Mouse (Mus musculus): ENCODE measurements at regions not wholly inside any gene's neighbourhood (a gene's known extent, or its start where the extent isn't known, plus 50 kb on each side); places are given as distances from the start of the nearest gene placed in this dataset.

DNA sequence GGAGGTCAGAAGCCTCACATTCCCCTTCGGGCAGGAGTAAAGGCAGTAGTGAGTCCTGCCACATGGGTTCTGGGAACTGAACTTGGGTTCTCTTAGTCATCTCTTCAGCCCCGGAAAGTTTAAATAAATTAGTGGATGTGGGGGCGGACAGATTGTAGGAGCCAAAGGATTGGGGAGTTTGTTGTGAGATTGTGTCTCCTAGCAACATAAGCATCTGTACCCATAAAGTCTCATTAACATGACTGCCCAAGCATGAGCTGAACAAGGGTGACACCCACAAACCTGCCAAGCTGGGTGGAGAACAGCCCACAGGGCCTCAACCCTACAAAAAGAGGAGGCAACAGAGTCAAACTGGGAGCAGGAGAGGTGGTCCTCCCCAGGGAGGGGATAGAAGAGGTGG is 97.1 kb upstream of the Adamts3 start:
- no peak for DNase-seq (ENCODE audit: low read depth, low spot score)
- no peaks in the 10 kb centered on the region for H3K27me3 ChIP-seq (ENCODE audit: control insufficient read depth in 1 of 2, insufficient read depth in 2 of 2, low read length in 2 of 2)
- no peak overlapping the region for H3K27ac ChIP-seq (ENCODE audit: control insufficient read depth, low read depth, low read length)
- no peaks in the 10 kb centered on the region for H3K79me2 ChIP-seq (ENCODE audit: control insufficient read depth, insufficient read depth, low read length, poor library complexity)
- TF ChIP-seq ETS1 (IDR thresholded peaks at IDR 0.05; ENCODE audit: low read depth, low read length) (no peak), SIN3A (IDR thresholded peaks at IDR 0.05; ENCODE audit: low read length) (no peak), POLR2AphosphoS2 (IDR thresholded peaks at IDR 0.05; ENCODE audit: low read length) (no peak)
- H3K4me1 ChIP-seq (ENCODE audit: control insufficient read depth in 1 of 2, insufficient read depth in 2 of 2, low read length in 2 of 2): no peaks in the 10 kb centered on the region
- no peaks in the 10 kb centered on the region for H3K36me3 ChIP-seq (ENCODE audit: control insufficient read depth in 1 of 2, insufficient read depth in 2 of 2, low read length in 2 of 2)
- H3K9me3 ChIP-seq (replicated peaks; ENCODE audit: insufficient read depth, low read length): no peaks in the 10 kb centered on the region
- H3K4me3 ChIP-seq (ENCODE audit: control insufficient read depth in 1 of 2, insufficient read depth in 1 of 2, low read depth in 2 of 2, low read length in 2 of 2): no peak overlapping the region
- no peak overlapping the region for H3K9ac ChIP-seq (ENCODE audit: control insufficient read depth, low read depth, low read length, poor library complexity, severe bottlenecking)

DNA sequence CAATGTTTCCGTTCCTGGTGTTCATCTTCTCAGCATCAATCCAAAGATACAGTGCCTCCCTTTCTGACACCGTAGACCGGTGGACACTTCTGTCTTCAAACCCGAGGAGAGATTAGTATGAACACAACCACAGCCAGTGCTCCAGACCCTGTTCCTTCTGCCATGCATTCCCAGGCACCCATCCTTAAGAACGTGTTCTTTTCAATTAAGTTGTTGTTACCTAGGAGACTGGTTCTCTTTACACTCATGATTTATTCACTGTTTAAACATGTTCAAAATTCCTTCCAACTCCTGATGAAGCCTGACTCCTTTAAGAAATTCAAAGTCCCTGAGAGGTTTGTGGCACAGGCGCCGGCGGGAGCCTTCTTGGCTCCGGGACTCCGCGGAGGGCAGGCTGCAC is 69.5 kb upstream of the Adamts3 start:
- no peak overlapping the region for H3K9ac ChIP-seq (ENCODE audit: control insufficient read depth, low read depth, low read length, poor library complexity, severe bottlenecking)

DNA sequence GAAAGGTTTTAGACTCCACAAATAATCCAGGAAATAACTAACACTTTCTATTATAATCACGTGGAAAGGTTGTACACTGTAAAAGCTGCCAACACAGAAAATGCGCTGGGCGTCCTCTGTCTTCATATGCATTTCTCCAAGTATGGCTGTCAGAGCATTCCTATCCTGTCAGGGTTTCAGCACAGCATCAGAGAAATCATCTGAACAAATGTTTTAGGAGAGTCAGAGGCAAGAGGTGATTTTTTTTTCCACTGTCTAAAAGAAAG is 62.5 kb upstream of the Adamts3 start:
- Histone ChIP-seq H3K36me3 (ENCODE audit: control insufficient read depth in 1 of 2, insufficient read depth in 2 of 2, low read length in 2 of 2) (no peaks in the 10 kb centered on the region), H3K27me3 (ENCODE audit: control insufficient read depth in 1 of 2, insufficient read depth in 2 of 2, low read length in 2 of 2) (no peaks in the 10 kb centered on the region), H3K4me3 (ENCODE audit: control insufficient read depth in 1 of 2, insufficient read depth in 1 of 2, low read depth in 2 of 2, low read length in 2 of 2) (no peak overlapping the region), H3K4me1 (ENCODE audit: control insufficient read depth in 1 of 2, insufficient read depth in 2 of 2, low read length in 2 of 2) (no peaks in the 10 kb centered on the region), H3K9me3 (replicated peaks; ENCODE audit: insufficient read depth, low read length) (no peaks in the 10 kb centered on the region), H3K79me2 (ENCODE audit: control insufficient read depth, insufficient read depth, low read length, poor library complexity) (no peaks in the 10 kb centered on the region), H3K27ac (ENCODE audit: control insufficient read depth, low read depth, low read length) (no peak overlapping the region), H3K9ac (ENCODE audit: control insufficient read depth, low read depth, low read length, poor library complexity, severe bottlenecking) (no peak overlapping the region)
- no peak for DNase-seq (ENCODE audit: low read depth, low spot score)
- no peak for TF ChIP-seq HCFC1 (IDR thresholded peaks at IDR 0.05; ENCODE audit: low read depth, low read length)
- no peak for TF ChIP-seq SMC3 (IDR thresholded peaks at IDR 0.05; ENCODE audit: low read depth, low read length)
- no peak for TF ChIP-seq USF2 (IDR thresholded peaks at IDR 0.05; ENCODE audit: borderline replicate concordance in 1 of 2, insufficient read depth in 1 of 2, low read depth in 1 of 2, low read length in 2 of 2)
- TF ChIP-seq KAT2A (conservative IDR thresholded peaks at IDR 0.05; ENCODE audit: low read depth, low read length): no peak
- TF ChIP-seq JUND (IDR thresholded peaks at IDR 0.05; ENCODE audit: low read depth, low read length): no peak

More for the DNA sequence above, 69.5 kb upstream of the Adamts3 start:
- DNase-seq (ENCODE audit: low read depth, low spot score): no peak
- Histone ChIP-seq H3K27ac (ENCODE audit: control insufficient read depth, low read depth, low read length) (no peak overlapping the region), H3K4me1 (ENCODE audit: control insufficient read depth in 1 of 2, insufficient read depth in 2 of 2, low read length in 2 of 2) (no peaks in the 10 kb centered on the region), H3K4me3 (ENCODE audit: control insufficient read depth in 1 of 2, insufficient read depth in 1 of 2, low read depth in 2 of 2, low read length in 2 of 2) (no peak overlapping the region), H3K9me3 (replicated peaks; ENCODE audit: insufficient read depth, low read length) (no peaks in the 10 kb centered on the region), H3K27me3 (ENCODE audit: control insufficient read depth in 1 of 2, insufficient read depth in 2 of 2, low read length in 2 of 2) (no peaks in the 10 kb centered on the region), H3K36me3 (ENCODE audit: control insufficient read depth in 1 of 2, insufficient read depth in 2 of 2, low read length in 2 of 2) (no peaks in the 10 kb centered on the region), H3K79me2 (ENCODE audit: control insufficient read depth, insufficient read depth, low read length, poor library complexity) (no peaks in the 10 kb centered on the region)
- no peak for TF ChIP-seq ZKSCAN1 (IDR thresholded peaks at IDR 0.05; ENCODE audit: low read depth, low read length)
- TF ChIP-seq MAFK (IDR thresholded peaks at IDR 0.05; ENCODE audit: borderline replicate concordance, low read depth, low read length): no peak
- no peak for TF ChIP-seq USF1 (IDR thresholded peaks at IDR 0.05; ENCODE audit: low read depth, low read length)
- no peak for TF ChIP-seq POLR2AphosphoS2 (IDR thresholded peaks at IDR 0.05; ENCODE audit: low read length)
- TF ChIP-seq MAZ (IDR thresholded peaks at IDR 0.05; ENCODE audit: low read depth, low read length): no peak
- no peak for TF ChIP-seq JUND (IDR thresholded peaks at IDR 0.05; ENCODE audit: low read depth, low read length)
- no peak for TF ChIP-seq KAT2A (conservative IDR thresholded peaks at IDR 0.05; ENCODE audit: low read depth, low read length)
- TF ChIP-seq TAL1 (IDR thresholded peaks at IDR 0.05; ENCODE audit: low read length): no peak

Measured in MEL (cell line).